Mouse (Mus musculus) CH12.LX (cell line): Measurements from ENCODE around the gene Thrb. TPM values are rescaled to one million over a fixed set of nuclear protein-coding genes. Genes with fewer than 3 reads are reported as not detected.

Source experiments
- DNase-seq: peaks from one replicate; pipeline ENCODE4 v3.0.0-alpha.2; 2013; ENCODE audit errors: extremely low read depth
- H3K27ac ChIP-seq: 2 replicates; pipeline ENCODE4 v1.5.1; 2012; ENCODE audit warnings: low read depth, mild to moderate bottlenecking, control low read depth, moderate library complexity; ENCODE audit not compliant: insufficient read depth
- H3K27me3 ChIP-seq: replicated peaks from 2 replicates; pipeline ENCODE3; 2012; ENCODE audit warnings: inconsistent platforms
- H3K36me3 ChIP-seq, 2 experiments: replicated peaks in 1 of 2; 2 replicates each; pipeline versions ENCODE3 to v1.6.1; 2012; ENCODE audit warnings: inconsistent platforms in 1 of 2, low read length in 1 of 2, mild to moderate bottlenecking in 1 of 2, mixed read lengths in 1 of 2, moderate library complexity in 1 of 2; ENCODE audit not compliant: control insufficient read depth in 1 of 2, insufficient read depth in 1 of 2
- H3K4me1 ChIP-seq, 2 experiments: 2 replicates each; pipeline ENCODE4 v1.6.1; 2012; ENCODE audit warnings: inconsistent platforms in 1 of 2, moderate library complexity in 1 of 2; ENCODE audit not compliant: insufficient read depth in 2 of 2, control insufficient read depth in 1 of 2
- H3K4me2 ChIP-seq: 2 replicates; pipeline ENCODE4 v1.6.1; 2012; ENCODE audit warnings: low read depth, mild to moderate bottlenecking, control low read depth; ENCODE audit not compliant: poor library complexity, insufficient read depth, severe bottlenecking
- H3K4me3 ChIP-seq, 3 experiments: fragments of 150-350 bp in 1 of 3; sonication (generic) in 1 of 3; replicated peaks in 1 of 3; 2 replicates each; pipeline versions ENCODE3 to v1.5.1; 2011 to 2012; ENCODE audit warnings: low read depth in 2 of 3, low read length in 2 of 3, mild to moderate bottlenecking in 2 of 3, moderate library complexity in 2 of 3, control low read depth in 1 of 3, improper control_type of control experiment in 1 of 3, inconsistent platforms in 1 of 3, mixed read lengths in 1 of 3; ENCODE audit not compliant: poor library complexity in 1 of 3
- H3K79me2 ChIP-seq: replicated peaks from 2 replicates; pipeline ENCODE4 v1.6.1; 2012; ENCODE audit warnings: mild to moderate bottlenecking, moderate library complexity; ENCODE audit not compliant: control insufficient read depth, poor library complexity, insufficient read depth, severe bottlenecking; ENCODE audit errors: extremely low read depth
- H3K9ac ChIP-seq: 2 replicates; pipeline ENCODE4 v1.6.1; 2012; ENCODE audit warnings: low read depth, mild to moderate bottlenecking, control low read depth, moderate library complexity; ENCODE audit not compliant: insufficient read depth
- H3K9me3 ChIP-seq: replicated peaks from 2 replicates; pipeline ENCODE3; 2012; ENCODE audit warnings: low read length, inconsistent platforms, mixed read lengths
- CHD1 ChIP-seq: IDR thresholded peaks from 2 replicates; pipeline ENCODE4 v1.6.1; 2012; ENCODE audit warnings: low read depth, low read length, improper control_type of control experiment, inconsistent platforms
- E2F4 ChIP-seq: IDR thresholded peaks from 2 replicates; pipeline ENCODE4 v1.6.1; 2011; ENCODE audit warnings: low read depth, low read length, improper control_type of control experiment; ENCODE audit not compliant: insufficient replicate concordance
- EP300 ChIP-seq: IDR thresholded peaks from 2 replicates; pipeline ENCODE4 v1.6.1; 2011; ENCODE audit warnings: low read length, improper control_type of control experiment
- JUN ChIP-seq: IDR thresholded peaks from 2 replicates; pipeline ENCODE4 v1.6.1; 2011; ENCODE audit warnings: low read depth, mild to moderate bottlenecking, low read length, improper control_type of control experiment, moderate library complexity; ENCODE audit not compliant: insufficient read depth
- KAT2A ChIP-seq: IDR thresholded peaks from 2 replicates; pipeline ENCODE4 v1.6.1; 2012; ENCODE audit warnings: low read length, improper control_type of control experiment, inconsistent platforms; ENCODE audit not compliant: insufficient replicate concordance
- MAX ChIP-seq: IDR thresholded peaks from 2 replicates; pipeline ENCODE4 v1.6.1; 2011; ENCODE audit warnings: low read length, improper control_type of control experiment
- MAZ ChIP-seq: IDR thresholded peaks from 2 replicates; pipeline ENCODE4 v1.6.1; 2012; ENCODE audit warnings: low read depth, mild to moderate bottlenecking, inconsistent platforms, low read length, improper control_type of control experiment, moderate library complexity
- MXI1 ChIP-seq: IDR thresholded peaks from 2 replicates; pipeline ENCODE4 v1.6.1; 2011; ENCODE audit warnings: mild to moderate bottlenecking, low read depth, low read length, improper control_type of control experiment
- MYC ChIP-seq: IDR thresholded peaks from 2 replicates; pipeline ENCODE4 v1.6.1; 2011; ENCODE audit warnings: low read depth, mild to moderate bottlenecking, improper control_type of control experiment, low read length
- PAX5 ChIP-seq: IDR thresholded peaks from 2 replicates; pipeline ENCODE4 v1.6.1; 2012; ENCODE audit warnings: low read length, inconsistent platforms, mixed read lengths
- POLR2A ChIP-seq: IDR thresholded peaks from 2 replicates; pipeline ENCODE4 v1.6.1; 2011; ENCODE audit warnings: low read depth, mild to moderate bottlenecking, improper control_type of control experiment, low read length
- POLR2AphosphoS2 ChIP-seq: IDR thresholded peaks from 2 replicates; pipeline ENCODE4 v1.6.1; 2011; ENCODE audit warnings: low read depth, low read length, improper control_type of control experiment
- RAD21 ChIP-seq: IDR thresholded peaks from 2 replicates; pipeline ENCODE4 v1.6.1; 2011; ENCODE audit warnings: low read depth, mild to moderate bottlenecking, low read length, improper control_type of control experiment, moderate library complexity
- RCOR1 ChIP-seq: conservative IDR thresholded peaks from 2 replicates; pipeline ENCODE4 v1.6.1; 2012; ENCODE audit warnings: low read depth, mild to moderate bottlenecking, inconsistent platforms, low read length, improper control_type of control experiment
- SIN3A ChIP-seq: IDR thresholded peaks from 2 replicates; pipeline ENCODE4 v1.6.1; 2012; ENCODE audit warnings: low read length, improper control_type of control experiment, inconsistent platforms
- TBP ChIP-seq: conservative IDR thresholded peaks from 2 replicates; pipeline ENCODE4 v1.6.1; 2011; ENCODE audit warnings: low read depth, low read length, improper control_type of control experiment
- USF2 ChIP-seq: conservative IDR thresholded peaks from 2 replicates; pipeline ENCODE4 v1.6.1; 2011; ENCODE audit warnings: low read depth, low read length, improper control_type of control experiment
- ZC3H11A ChIP-seq: IDR thresholded peaks from 2 replicates; pipeline ENCODE4 v1.6.1; 2012; ENCODE audit warnings: low read depth, mild to moderate bottlenecking, inconsistent platforms, low read length, improper control_type of control experiment
- ZKSCAN1 ChIP-seq: IDR thresholded peaks from 2 replicates; pipeline ENCODE4 v1.6.1; 2012; ENCODE audit warnings: low read depth, inconsistent platforms, low read length, improper control_type of control experiment, borderline replicate concordance
- ZMIZ1 ChIP-seq: IDR thresholded peaks from 2 replicates; pipeline ENCODE4 v1.6.1; 2012; ENCODE audit warnings: low read depth, mild to moderate bottlenecking, inconsistent platforms, low read length, improper control_type of control experiment
- dilution Hi-C: fragments of 300-500 bp; cut with MboI; formaldehyde crosslinking; loops from 2 replicates; pipeline ENCODE4 v1.14.3; 2020; ENCODE audit warnings: low sequenced_read_pairs; ENCODE audit not compliant: extremely low pct_unique_long_range_greater_than_20kb, extremely low pct_ligation_motif_present
- in situ Hi-C: fragments of 300-500 bp; cut with MboI; formaldehyde crosslinking; loops from 3 replicates; pipeline ENCODE4 v1.14.3; 2019; ENCODE audit warnings: low sequenced_read_pairs, low pct_ligation_motif_present, low pct_unique_long_range_greater_than_20kb, mixed read lengths
- polyA plus RNA-seq: library from polyadenylated mRNA; unstranded; fragments of >175 nt; gene quantifications from 2 replicates; pipeline ENCODE4 v1.2.1, GENCODE M21; 2012; ENCODE audit warnings: low read depth; ENCODE audit not compliant: insufficient read length
- total RNA-seq, 2 experiments: library from RNA; depleted of rRNA; stranded (reverse); fragments of 300-350 nt in 1 of 2; fragments of >200 nt in 1 of 2; gene quantifications; 2 replicates each; pipeline ENCODE4 v1.2.3; 2012 to 2014

Thrb gene
- total and polyA plus RNA-seq, 3 experiments = 0.56 to 1.6 (median 0.60) TPM

DNA sequence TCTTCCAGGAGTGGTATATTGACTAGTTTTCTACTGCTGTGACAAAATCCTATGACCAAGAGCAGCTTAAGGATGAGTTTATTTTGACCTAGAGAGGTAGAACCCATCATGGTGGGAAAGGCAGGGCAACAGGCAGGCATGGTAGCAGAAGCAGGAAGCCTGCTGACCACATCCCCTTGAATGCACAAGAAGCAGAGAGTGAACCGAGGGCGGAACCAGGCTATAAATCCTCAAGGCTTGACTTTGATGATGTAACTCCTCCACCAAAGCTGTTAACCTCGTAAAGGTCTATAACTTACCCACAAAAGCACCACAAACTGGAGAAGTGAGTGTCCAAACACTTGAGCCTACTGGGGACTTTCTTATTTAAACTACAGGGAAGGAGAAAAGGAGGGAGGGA is 251.1 kb downstream of the Thrb start:
- DNase-seq = no peak
- dilution Hi-C loops (no loop called here), in situ Hi-C loops (no loop called here)
- Histone ChIP-seq H3K27me3 (no peaks in the 10 kb centered on the region), H3K9me3 (no peaks in the 10 kb centered on the region), H3K9ac (no peak overlapping the region), H3K36me3 (no peaks in the 10 kb centered on the region), H3K79me2 (no peaks in the 10 kb centered on the region), H3K27ac (no peak overlapping the region), H3K4me2 (no peak overlapping the region), H3K4me1 (no peaks in the 10 kb centered on the region), H3K4me3 (no peak overlapping the region)
- no peak for TF ChIP-seq MAZ
- no peak for TF ChIP-seq JUN
- no peak for TF ChIP-seq PAX5
- TF ChIP-seq TBP = no peak
- TF ChIP-seq CHD1 = no peak
- TF ChIP-seq POLR2AphosphoS2 = no peak
- no peak for TF ChIP-seq MYC
- no peak for TF ChIP-seq ZC3H11A
- TF ChIP-seq MAX = no peak
- TF ChIP-seq USF2 = no peak
- TF ChIP-seq RCOR1 = no peak
- no peak for TF ChIP-seq RAD21
- no peak for TF ChIP-seq EP300
- no peak for TF ChIP-seq POLR2A
- TF ChIP-seq MXI1 = no peak

DNA sequence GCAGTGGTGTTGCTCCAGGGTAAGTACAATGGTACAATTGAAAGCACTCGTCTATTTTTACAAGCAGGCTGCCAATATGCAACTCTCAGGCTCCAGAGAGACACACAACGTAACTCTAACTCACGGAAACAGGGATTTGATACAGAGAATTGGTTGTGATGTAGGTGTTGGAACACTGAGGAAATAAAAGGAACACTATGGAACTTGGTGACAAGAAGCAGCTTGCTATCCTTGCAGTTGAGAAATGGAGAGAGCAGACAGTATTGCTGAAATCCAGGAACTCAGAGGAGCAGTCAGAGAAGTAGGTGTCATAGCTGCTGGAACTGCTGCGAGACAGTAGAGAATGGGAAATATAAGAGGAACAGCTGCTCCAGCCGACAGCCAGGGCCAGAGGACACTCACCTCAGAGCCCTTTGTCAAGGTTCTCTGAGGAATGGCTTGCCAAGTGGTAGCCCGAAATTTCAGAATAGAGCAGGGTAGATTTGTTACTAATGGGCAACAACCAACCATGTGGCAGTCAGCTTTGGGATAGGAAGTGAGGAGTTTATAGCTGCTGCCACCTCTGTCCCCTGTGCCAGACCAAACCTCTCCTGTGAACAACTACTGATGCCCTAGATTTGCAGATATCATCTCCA is 252.6 kb downstream of the Thrb start:
- H3K9me3 ChIP-seq = no peaks in the 10 kb centered on the region
- H3K4me1 ChIP-seq = no peaks in the 10 kb centered on the region
- H3K27me3 ChIP-seq = no peaks in the 10 kb centered on the region
- H3K4me2 ChIP-seq = no peak overlapping the region
- in situ Hi-C loops = no loop called here
- DNase-seq = no peak
- dilution Hi-C loops = no loop called here
- H3K9ac ChIP-seq = no peak overlapping the region
- H3K36me3 ChIP-seq = no peaks in the 10 kb centered on the region
- H3K79me2 ChIP-seq = no peaks in the 10 kb centered on the region
- no peak for TF ChIP-seq MXI1
- TF ChIP-seq CHD1 = no peak
- TF ChIP-seq MYC = no peak
- no peak for TF ChIP-seq ZMIZ1
- TF ChIP-seq SIN3A = no peak
- no peak for TF ChIP-seq E2F4
- TF ChIP-seq EP300 = no peak
- TF ChIP-seq KAT2A = no peak
- no peak for TF ChIP-seq USF2
- TF ChIP-seq ZKSCAN1 = no peak
- no peak for TF ChIP-seq RCOR1
- no peak overlapping the region for H3K27ac ChIP-seq
- H3K4me3 ChIP-seq = no peak overlapping the region
